Comparison of ENCODE assay signal across 11 mouse cellular contexts in the genomic region with DNA sequence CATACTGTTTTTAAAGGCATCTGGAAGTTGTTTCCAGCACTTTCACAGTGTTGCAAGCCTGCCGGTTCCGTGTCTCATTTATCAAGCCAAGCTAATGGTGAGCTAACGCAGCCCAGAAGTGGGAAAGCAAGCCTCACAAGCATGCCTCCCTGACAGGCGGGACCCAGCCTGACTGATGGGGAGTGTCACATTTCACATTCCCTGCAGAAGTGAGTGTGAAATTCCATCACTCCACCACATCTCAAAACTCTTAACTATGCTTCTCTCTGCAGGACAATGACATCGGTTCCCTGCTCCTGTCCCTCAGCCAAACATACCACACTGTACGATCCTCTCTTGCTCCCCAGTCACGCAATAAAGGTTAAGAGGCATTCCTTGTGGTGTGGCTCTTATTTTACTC. TPM values are rescaled to one million over a fixed set of nuclear protein-coding genes. Genes with fewer than 3 reads are reported as not detected.
DNase-seq lines count a peak whose midpoint lies in the region; ATAC-seq and TF ChIP-seq lines count a peak whose summit lies in the region.
"Had no signal": no experiment of that assay in that cellular context is flagged by ENCODE, and none has a peak within 500 bp of the region (broad histone marks: within the 10 kb centered on the region; RNA-seq: fewer than 3 reads in every experiment).

No protein-coding gene starts in this region.

- in situ Hi-C loops in Patski (cut with MboI; ENCODE audit: low pct_unique_long_range_greater_than_20kb), result loop anchor here (25.0 kb wide), 1 partner anchor 631 kb away; no protein-coding TSS in a partner anchor

- POLR2A ChIA-PET in Patski (lab: Charles Lee), result no interaction called here

- TF ChIP-seq CTCF in Patski (IDR thresholded peaks at IDR 0.05), result no peak
- no peak for TF ChIP-seq CTCF in heart, postnatal 0 days (IDR thresholded peaks at IDR 0.05; ENCODE audit: low read depth)
- no peak for TF ChIP-seq CTCF in layer of hippocampus, adult 2 months (conservative IDR thresholded peaks at IDR 0.05)

- H3K9me3 ChIP-seq in heart, postnatal 0 days (replicated peaks; ENCODE audit: control insufficient read depth, low read length), result no peaks in the 10 kb centered on the region
- no peaks in the 10 kb centered on the region for H3K9me3 ChIP-seq in lung, embryonic 16.5 days (ENCODE audit: control insufficient read depth, low read length)
- H3K9me3 ChIP-seq in midbrain, embryonic 16.5 days (replicated peaks; ENCODE audit: control insufficient read depth, low read length, poor library complexity, severe bottlenecking), result no peaks in the 10 kb centered on the region
- H3K9me3 ChIP-seq: liver, embryonic 15.5 days had no signal

- no peaks in the 10 kb centered on the region for H3K27me3 ChIP-seq in Patski
- no peaks in the 10 kb centered on the region for H3K27me3 ChIP-seq in heart, postnatal 0 days (ENCODE audit: control insufficient read depth, insufficient read depth, low read length)
- H3K27me3 ChIP-seq in lung, embryonic 16.5 days (ENCODE audit: control insufficient read depth, insufficient read depth, low read depth, low read length), result no peaks in the 10 kb centered on the region
- no peaks in the 10 kb centered on the region for H3K27me3 ChIP-seq in midbrain, embryonic 16.5 days (ENCODE audit: control insufficient read depth, insufficient read depth, low read depth, low read length)
- H3K27me3 ChIP-seq: liver, embryonic 15.5 days had no signal

- H3K4me2 ChIP-seq in heart, postnatal 0 days (ENCODE audit: low read depth, low read length), result peak overlapping the region; percentile 44
- H3K4me2 ChIP-seq in lung, embryonic 16.5 days (ENCODE audit: low read depth, low read length), result peak overlapping the region; percentile 43
- H3K4me2 ChIP-seq in midbrain, embryonic 16.5 days (ENCODE audit: low read length), result no peak overlapping the region
- H3K4me2 ChIP-seq: liver, embryonic 15.5 days had no signal

- H3K4me1 ChIP-seq in heart, postnatal 0 days (ENCODE audit: control insufficient read depth, insufficient read depth), result peaks cover 30% of the 10 kb centered on the region
- H3K4me1 ChIP-seq in lung, embryonic 16.5 days (replicated peaks; ENCODE audit: control insufficient read depth, insufficient read depth, low read length), result peaks cover 16% of the 10 kb centered on the region
- H3K4me1 ChIP-seq in midbrain, embryonic 16.5 days (ENCODE audit: control insufficient read depth, insufficient read depth, low read length), result peaks cover 16% of the 10 kb centered on the region; the same call in 1 of the 2 replicates

- H3K4me3 ChIP-seq in heart, postnatal 0 days (ENCODE audit: low read depth, low read length), result peak overlapping the region; percentile 15
- H3K4me3 ChIP-seq in lung, embryonic 16.5 days (ENCODE audit: low read length), result no peak overlapping the region
- H3K4me3 ChIP-seq in midbrain, embryonic 16.5 days (ENCODE audit: low read depth, low read length), result no peak overlapping the region
- no peak overlapping the region for H3K4me3 ChIP-seq in layer of hippocampus, adult 2 months
- H3K4me3 ChIP-seq: liver, embryonic 15.5 days had no signal

- 4% methylated on average over 7 of the region's 7 CpGs for WGBS in heart, postnatal 0 days
- under 1% methylated on average over 7 of the region's 7 CpGs for WGBS in lung, embryonic 16.5 days
- WGBS in midbrain, embryonic 16.5 days, result 41% methylated on average over 7 of the region's 7 CpGs

- H3K36me3 ChIP-seq in heart, postnatal 0 days (replicated peaks; ENCODE audit: control insufficient read depth, insufficient read depth, low read length), result no peaks in the 10 kb centered on the region
- H3K36me3 ChIP-seq in lung, embryonic 16.5 days (ENCODE audit: control insufficient read depth, insufficient read depth, low read length), result no peaks in the 10 kb centered on the region
- no peaks in the 10 kb centered on the region for H3K36me3 ChIP-seq in midbrain, embryonic 16.5 days (ENCODE audit: control insufficient read depth, insufficient read depth, low read length)
- H3K36me3 ChIP-seq: liver, embryonic 15.5 days had no signal

- peak; percentile 75 for ATAC-seq in Patski
- peak; percentile 92 for ATAC-seq in heart, postnatal 0 days (ENCODE audit: insufficient read depth, low read depth)
- ATAC-seq in lung, embryonic 16.5 days (ENCODE audit: low read depth), result peak; percentile 90
- no peak for ATAC-seq in midbrain, embryonic 16.5 days

- H3K9ac ChIP-seq in heart, postnatal 0 days (replicated peaks; ENCODE audit: low read depth, low read length), result peak overlapping the region; percentile 35; the same call in 1 of the 2 replicates
- H3K9ac ChIP-seq in lung, embryonic 16.5 days (ENCODE audit: low read length), result no peak overlapping the region
- H3K9ac ChIP-seq in midbrain, embryonic 16.5 days (ENCODE audit: low read depth, low read length), result no peak overlapping the region
- H3K9ac ChIP-seq: liver, embryonic 15.5 days had no signal

- DNase-seq in Patski (ENCODE audit: low read depth, low spot score), result peak; percentile 15
- DNase-seq in embryo, embryonic 11.5 days (ENCODE audit: low read depth, low spot score), result peak; percentile 64
- peak; percentile 95 for DNase-seq in heart, postnatal 0 days (ENCODE audit: low spot score)
- no peak for DNase-seq in frontal cortex, adult 2 months (ENCODE audit: extremely low spot score in 1 of 2, low spot score in 1 of 2)
- no peak for DNase-seq in layer of hippocampus, adult 2 months (ENCODE audit: low spot score in 2 of 2)
- DNase-seq in cerebellum, adult 9-10 months, result no peak
- DNase-seq: gastrocnemius, postnatal 36 days; thymus, postnatal 25 days had no signal

- CTCF ChIA-PET in Patski (lab: Charles Lee), result interaction anchor here (1.0 to 1.8 kb wide), 2 partner anchors 12 to 278 kb away, joined by 3 to 4 read pairs; no protein-coding TSS in a partner anchor

- peak; percentile 89 for TF ChIP-seq EP300 in heart, postnatal 0 days (IDR thresholded peaks at IDR 0.05; ENCODE audit: low read depth)

- peak overlapping the region; percentile 97 for H3K27ac ChIP-seq in heart, postnatal 0 days (ENCODE audit: low read depth)
- H3K27ac ChIP-seq in lung, embryonic 16.5 days (ENCODE audit: low read length), result no peak overlapping the region
- H3K27ac ChIP-seq in midbrain, embryonic 16.5 days (ENCODE audit: low read length), result no peak overlapping the region
- no peak overlapping the region for H3K27ac ChIP-seq in layer of hippocampus, adult 2 months
- H3K27ac ChIP-seq: liver, embryonic 15.5 days had no signal

RNA-seq across cellular contexts. Expression of gene Fig4, which starts 10.0 kb away (rescaled TPM):
- polyA plus RNA-seq in Patski (2021), result 17.1 TPM
- 78.9 and 86.9 TPM in 2 replicates for total RNA-seq in heart, postnatal 0 days (2014; rRNA removed; ENCODE audit: low replicate concordance)
- 47.3 and 55.5 TPM in 2 replicates for polyA plus RNA-seq in heart, postnatal 0 days (2015; fragmentation: Nextera tagmentation; extraction: Ambion mirVana)
- polyA plus RNA-seq in lung, embryonic 16.5 days (2015; fragmentation: Nextera tagmentation; extraction: Ambion mirVana), result 16.9 and 17.6 TPM in 2 replicates
- 31.6 and 32.5 TPM in 2 replicates for polyA plus RNA-seq in midbrain, embryonic 16.5 days (2015; fragmentation: Nextera tagmentation; extraction: Ambion mirVana)
- polyA plus RNA-seq in frontal cortex, adult 2 months (2012; rRNA removed), result 17.1 and 20.4 TPM in 2 replicates
- 10 to 100 TPM; 34.5 to 35.9 TPM for total RNA-seq in layer of hippocampus, adult 2 months (2021)

RNA-seq across cellular contexts. Expression of gene Ak9, which starts 10.8 kb away (rescaled TPM):
- 0.09 TPM for polyA plus RNA-seq in Patski (2021)
- 0.23 TPM in 1 of 2 replicates, not detected in the other for total RNA-seq in heart, postnatal 0 days (2014; rRNA removed; ENCODE audit: low replicate concordance)
- 0.18 and 0.29 TPM in 2 replicates for polyA plus RNA-seq in heart, postnatal 0 days (2015; fragmentation: Nextera tagmentation; extraction: Ambion mirVana)
- 0.51 and 0.74 TPM in 2 replicates for polyA plus RNA-seq in lung, embryonic 16.5 days (2015; fragmentation: Nextera tagmentation; extraction: Ambion mirVana)
- polyA plus RNA-seq in midbrain, embryonic 16.5 days (2015; fragmentation: Nextera tagmentation; extraction: Ambion mirVana), result 0.16 and 0.28 TPM in 2 replicates
- polyA plus RNA-seq in frontal cortex, adult 2 months (2012; rRNA removed), result 0.04 and 0.06 TPM in 2 replicates
- total RNA-seq in layer of hippocampus, adult 2 months (2021), result under 1 TPM; 0.12 to 0.20 TPM
- total RNA-seq: gastrocnemius, postnatal 36 days had no signal
- polyA plus RNA-seq: liver, embryonic 15.5 days had no signal

Comparison
In these comparisons a context has a peak if more than half of its experiments do, and no peak if none do; other contexts are left out.
1. DNase-seq: peak in Patski (single experiment), embryo, embryonic 11.5 days (single experiment) and heart, postnatal 0 days (single experiment); none in frontal cortex, adult 2 months (0 of 2), layer of hippocampus, adult 2 months (0 of 2) and cerebellum, adult 9-10 months (single experiment).